Mouse (Mus musculus) heart, postnatal 0 days (tissue): ENCODE measurements at regions not wholly inside any gene's neighbourhood (a gene's known extent, or its start where the extent isn't known, plus 50 kb on each side); places are given as distances from the start of the nearest gene placed in this dataset.
"Not testable (repeated sequence)": the region's sequence is repeated elsewhere in the genome, so short reads cannot be mapped to it uniquely, and the experiment has no call there.

Experiments used
- ATAC-seq: fragments of 200-750 bp; cut with Nextera tagmentation; 2 replicates; pipeline ENCODE4 v1.8.0; 2017; ENCODE audit warnings: low read depth, moderate number of reproducible peaks, moderate library complexity; ENCODE audit not compliant: insufficient read depth
- DNase-seq: peaks from one replicate; pipeline ENCODE4 v3.0.0-alpha.2; 2016; ENCODE audit warnings: low spot score
- H3K27ac ChIP-seq: fragments of 300-500 bp; sonication (generic); 2 replicates; pipeline ENCODE4 v1.5.1; 2014; ENCODE audit warnings: low read depth, mild to moderate bottlenecking
- H3K27me3 ChIP-seq: fragments of 300-500 bp; sonication (generic); 2 replicates; pipeline ENCODE4 v1.6.1; 2014; ENCODE audit warnings: low read length, mixed read lengths; ENCODE audit not compliant: control insufficient read depth, insufficient read depth
- H3K36me3 ChIP-seq: fragments of 300-500 bp; sonication (generic); replicated peaks from 2 replicates; pipeline ENCODE4 v1.6.1; 2014; ENCODE audit warnings: low read length, mixed read lengths; ENCODE audit not compliant: control insufficient read depth, insufficient read depth
- H3K4me1 ChIP-seq: fragments of 300-500 bp; sonication (generic); 2 replicates; pipeline ENCODE4 v1.6.1; 2014; ENCODE audit warnings: antibody characterized with exemption; ENCODE audit not compliant: control insufficient read depth, insufficient read depth
- H3K4me2 ChIP-seq: fragments of 300-500 bp; sonication (generic); 2 replicates; pipeline ENCODE4 v1.6.1; 2014; ENCODE audit warnings: low read depth, mild to moderate bottlenecking, low read length, moderate library complexity
- H3K4me3 ChIP-seq: fragments of 300-500 bp; sonication (generic); 2 replicates; pipeline ENCODE4 v1.5.1; 2014; ENCODE audit warnings: low read depth, low read length
- H3K9ac ChIP-seq: fragments of 300-500 bp; sonication (generic); replicated peaks from 2 replicates; pipeline ENCODE4 v1.6.1; 2014; ENCODE audit warnings: low read depth, low read length, mixed read lengths
- H3K9me3 ChIP-seq: fragments of 300-500 bp; sonication (generic); replicated peaks from 2 replicates; pipeline ENCODE4 v1.6.1; 2016; ENCODE audit warnings: low read length; ENCODE audit not compliant: control insufficient read depth
- CTCF ChIP-seq: IDR thresholded peaks from 2 replicates; pipeline ENCODE4 v1.5.1; 2016; ENCODE audit warnings: antibody characterized with exemption, control low read depth, low read depth
- EP300 ChIP-seq: IDR thresholded peaks from 2 replicates; pipeline ENCODE4 v1.6.1; 2016; ENCODE audit warnings: antibody characterized with exemption, low read depth
- WGBS: fragments of 180-500 bp; shearing (Covaris S2); extraction: QIAGEN DNeasy Blood & Tissue Kit; methylation state at CpG from one replicate; pipeline ENCODE4 v1.1.7; 2014; 5-methylcytosine and 5-hydroxymethylcytosine counted together

GRCm38 (mm10) chr9:51657796-51658195 is 107.3 kb upstream of the Arhgap20 start:
- Histone ChIP-seq H3K9me3 (no peaks in the 10 kb centered on the region), H3K4me1 (no peaks in the 10 kb centered on the region), H3K27ac (no peak overlapping the region), H3K4me3 (no peak overlapping the region), H3K9ac (no peak overlapping the region), H3K4me2 (no peak overlapping the region), H3K27me3 (no peaks in the 10 kb centered on the region), H3K36me3 (no peaks in the 10 kb centered on the region)
- WGBS, result 96% methylated on average over 1 of the region's 1 CpGs
- no peak for TF ChIP-seq EP300
- no peak for TF ChIP-seq CTCF
- ATAC-seq, result no peak
- DNase-seq, result no peak

- WGBS, result 75% methylated on average over 7 of the region's 7 CpGs
- no peaks in the 10 kb centered on the region for H3K36me3 ChIP-seq
- H3K4me3 ChIP-seq, result no peak overlapping the region
- no peak for DNase-seq
- ATAC-seq, result no peak
- H3K9ac ChIP-seq, result no peak overlapping the region
- TF ChIP-seq EP300, result no peak
- TF ChIP-seq CTCF, result no peak
- H3K4me2 ChIP-seq, result no peak overlapping the region
- no peak overlapping the region for H3K27ac ChIP-seq
- H3K27me3 ChIP-seq, result no peaks in the 10 kb centered on the region
- H3K9me3 ChIP-seq, result no peaks in the 10 kb centered on the region
- no peaks in the 10 kb centered on the region for H3K4me1 ChIP-seq
Measured at GRCm38 (mm10) chr9:51660908-51661874, 103.9 kb upstream of the Arhgap20 start.

GRCm38 (mm10) chr9:51661911-51662310 is 103.2 kb upstream of the Arhgap20 start:
- no peak overlapping the region for H3K27ac ChIP-seq
- WGBS, result 71% methylated on average over 2 of the region's 2 CpGs
- TF ChIP-seq EP300, result no peak
- TF ChIP-seq CTCF, result no peak
- ATAC-seq, result no peak
- no peak overlapping the region for H3K4me3 ChIP-seq
- H3K36me3 ChIP-seq, result no peaks in the 10 kb centered on the region
- no peaks in the 10 kb centered on the region for H3K9me3 ChIP-seq
- no peak for DNase-seq
- no peak overlapping the region for H3K9ac ChIP-seq
- H3K4me2 ChIP-seq, result no peak overlapping the region
- no peaks in the 10 kb centered on the region for H3K27me3 ChIP-seq
- H3K4me1 ChIP-seq, result no peaks in the 10 kb centered on the region

- H3K4me2 ChIP-seq, result no peak overlapping the region
- no peak overlapping the region for H3K9ac ChIP-seq
- H3K9me3 ChIP-seq, result no peaks in the 10 kb centered on the region
- 62% methylated on average over 1 of the region's 1 CpGs for WGBS
- no peaks in the 10 kb centered on the region for H3K36me3 ChIP-seq
- no peak overlapping the region for H3K27ac ChIP-seq
- H3K27me3 ChIP-seq, result no peaks in the 10 kb centered on the region
- TF ChIP-seq CTCF, result no peak
- TF ChIP-seq EP300, result no peak
- ATAC-seq (no peak), DNase-seq (no peak)
- H3K4me3 ChIP-seq, result no peak overlapping the region
- H3K4me1 ChIP-seq, result no peaks in the 10 kb centered on the region
Measured at GRCm38 (mm10) chr9:51664353-51664752, 100.8 kb upstream of the Arhgap20 start.

GRCm38 (mm10) chr9:51664876-51665275 is 100.3 kb upstream of the Arhgap20 start:
- Histone ChIP-seq H3K4me1 (no peaks in the 10 kb centered on the region), H3K27me3 (no peaks in the 10 kb centered on the region), H3K4me2 (no peak overlapping the region), H3K4me3 (no peak overlapping the region), H3K36me3 (no peaks in the 10 kb centered on the region), H3K9ac (no peak overlapping the region), H3K27ac (no peak overlapping the region), H3K9me3 (no peaks in the 10 kb centered on the region)
- no peak for TF ChIP-seq EP300
- no peak for TF ChIP-seq CTCF
- ATAC-seq (no peak), DNase-seq (no peak)

- H3K27ac ChIP-seq, H3K4me2 ChIP-seq, H3K4me1 ChIP-seq, H3K27me3 ChIP-seq, H3K4me3 ChIP-seq, DNase-seq, H3K9me3 ChIP-seq, H3K36me3 ChIP-seq, ATAC-seq, H3K9ac ChIP-seq: not testable (repeated sequence)
- WGBS, result 90% methylated on average over 12 of the region's 12 CpGs
Measured at GRCm38 (mm10) chr9:51668976-51669375, 96.2 kb upstream of the Arhgap20 start.
